Mouse (Mus musculus) erythroblast, embryonic 14.5 days (primary cell): ENCODE measurements around the gene Olfr1370.

Experiments
- GATA1 ChIP-seq: IDR thresholded peaks from 2 replicates; pipeline ENCODE4 v1.6.1; 2012; ENCODE audit warnings: low read length, inconsistent platforms, mixed read lengths
- TAL1 ChIP-seq: IDR thresholded peaks from 3 replicates; pipeline ENCODE4 v1.6.1; 2012; ENCODE audit warnings: low read length, inconsistent platforms, mixed read lengths

GRCm38 (mm10) chr13:21050118-21050517 is 24.6 kb downstream of the Olfr1370 start:
- TF ChIP-seq GATA1 (no peak), TAL1 (no peak)
